Mouse (Mus musculus): Measurements from ENCODE around the gene Lgr5. TPM values are rescaled to one million over a fixed set of nuclear protein-coding genes. Genes with fewer than 3 reads are reported as not detected.

Gene Lgr5
- polyA plus RNA-seq (2015; fragmentation: Nextera tagmentation; extraction: Ambion mirVana): 0.63 and 0.71 TPM in 2 replicates

DNA sequence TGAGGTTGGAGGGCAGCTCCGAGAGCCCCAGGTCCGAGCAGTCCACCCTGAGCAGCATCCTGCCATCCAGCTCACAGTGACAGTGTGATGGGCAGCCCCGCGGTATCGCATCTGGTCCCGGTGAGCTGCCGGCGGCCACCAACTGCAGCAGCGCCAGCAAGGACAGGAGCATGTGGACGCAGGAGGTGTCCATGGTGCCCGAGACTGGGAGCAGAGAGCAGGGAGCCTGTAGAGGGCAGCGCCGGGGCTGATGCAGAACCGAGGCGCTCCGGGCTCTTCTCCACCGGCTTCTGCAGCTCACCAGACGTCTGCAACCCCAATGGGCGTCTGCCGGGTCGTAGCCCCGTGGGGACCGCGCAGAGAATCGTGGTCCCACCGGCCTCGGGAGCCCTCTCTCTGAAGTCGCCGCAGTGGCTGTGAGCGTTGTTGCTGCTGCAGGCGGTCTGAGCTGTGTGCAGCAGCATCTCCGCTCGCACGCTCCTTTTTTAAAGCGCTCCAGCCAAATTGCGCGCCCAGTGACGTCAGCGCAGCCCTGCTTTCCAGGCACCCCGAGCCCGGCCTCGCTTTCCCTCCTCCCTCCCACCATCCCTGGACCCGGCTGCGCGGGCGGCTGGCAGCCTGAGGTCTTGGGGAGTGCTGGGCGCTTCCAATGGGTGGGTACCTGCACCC, at the start of gene Lgr5:
Gene Lgr5 (minus strand): TSS at position 480 of the 669 bp plus-strand sequence.
- Histone ChIP-seq H3K9ac (ENCODE audit: low read depth, low read length) (no peak within 1 kb of the TSS), H3K36me3 (ENCODE audit: control insufficient read depth, insufficient read depth) (no peaks in the 10 kb centered on the region), H3K27ac (ENCODE audit: low read length) (no peak within 1 kb of the TSS), H3K4me2 (ENCODE audit: low read depth, low read length) (peak within 1 kb of the TSS; percentile 64), H3K27me3 (ENCODE audit: control insufficient read depth, insufficient read depth, low read depth, low read length) (peaks cover 35% of the 10 kb centered on the region), H3K4me1 (ENCODE audit: control insufficient read depth, low read depth, low read length) (peaks cover 2% of the 10 kb centered on the region; the same call in 1 of the 2 replicates), H3K9me3 (replicated peaks; ENCODE audit: control insufficient read depth, low read length) (no peaks in the 10 kb centered on the region), H3K4me3 (ENCODE audit: low read depth, low read length) (peak within 1 kb of the TSS; percentile 49)
- ATAC-seq (ENCODE audit: low read depth): peak; percentile 70
- WGBS (ENCODE audit: insufficient replicate concordance): 2% methylated on average over 45 of the region's 47 CpGs

DNA sequence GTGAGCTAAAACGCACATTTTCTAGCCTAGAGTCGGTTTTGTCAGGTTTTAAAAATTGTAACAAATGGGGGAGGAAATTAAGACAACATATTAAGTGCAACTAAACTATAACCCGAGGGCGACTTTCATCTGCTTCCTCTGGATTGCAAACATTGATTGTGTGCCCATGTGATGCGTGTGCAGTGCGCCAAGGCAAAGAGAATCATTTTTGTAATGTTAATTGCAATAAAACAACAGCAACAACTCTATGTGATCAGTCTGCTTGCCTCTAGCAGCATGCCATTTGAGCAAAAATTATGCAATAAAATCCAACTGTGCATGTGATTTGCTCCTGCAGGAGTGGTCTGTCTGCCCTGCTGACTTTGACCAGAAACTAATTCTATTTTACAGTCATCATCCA, 39.1 kb upstream of the Lgr5 start:
- Histone ChIP-seq H3K36me3 (ENCODE audit: control insufficient read depth, insufficient read depth) (no peaks in the 10 kb centered on the region), H3K4me3 (ENCODE audit: low read depth, low read length) (no peak overlapping the region), H3K9ac (ENCODE audit: low read depth, low read length) (no peak overlapping the region), H3K4me1 (ENCODE audit: control insufficient read depth, low read depth, low read length) (no peaks in the 10 kb centered on the region), H3K4me2 (ENCODE audit: low read depth, low read length) (no peak overlapping the region), H3K9me3 (replicated peaks; ENCODE audit: control insufficient read depth, low read length) (no peaks in the 10 kb centered on the region), H3K27ac (ENCODE audit: low read length) (no peak overlapping the region), H3K27me3 (ENCODE audit: control insufficient read depth, insufficient read depth, low read depth, low read length) (no peaks in the 10 kb centered on the region)
- ATAC-seq (ENCODE audit: low read depth): no peak
- WGBS (ENCODE audit: insufficient replicate concordance): 69% methylated on average over 6 of the region's 6 CpGs

DNA sequence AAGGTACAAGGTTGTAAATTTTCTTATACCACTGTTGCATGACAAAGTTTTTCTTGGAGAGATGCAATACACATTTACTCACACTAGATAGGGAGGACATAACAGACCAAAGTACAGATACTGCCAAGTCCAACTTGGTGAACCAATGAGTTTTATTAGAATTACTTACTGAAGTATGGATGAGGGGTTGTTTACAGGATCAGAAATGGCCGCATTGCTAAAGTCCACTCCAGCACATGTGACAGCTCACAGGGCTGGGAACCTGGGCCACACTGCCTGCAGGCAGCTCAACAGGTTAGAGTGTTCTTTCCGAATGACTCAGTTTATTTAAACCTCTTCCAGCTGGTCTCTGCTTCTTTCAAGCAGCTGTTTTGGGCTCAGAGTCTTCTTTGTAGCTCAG, 37.4 kb upstream of the Lgr5 start:
- Histone ChIP-seq H3K36me3 (ENCODE audit: control insufficient read depth, insufficient read depth) (no peaks in the 10 kb centered on the region), H3K27ac (ENCODE audit: low read length) (no peak overlapping the region), H3K27me3 (ENCODE audit: control insufficient read depth, insufficient read depth, low read depth, low read length) (no peaks in the 10 kb centered on the region), H3K9ac (ENCODE audit: low read depth, low read length) (no peak overlapping the region), H3K4me3 (ENCODE audit: low read depth, low read length) (no peak overlapping the region), H3K9me3 (replicated peaks; ENCODE audit: control insufficient read depth, low read length) (no peaks in the 10 kb centered on the region), H3K4me2 (ENCODE audit: low read depth, low read length) (no peak overlapping the region), H3K4me1 (ENCODE audit: control insufficient read depth, low read depth, low read length) (no peaks in the 10 kb centered on the region)
- no peak for ATAC-seq (ENCODE audit: low read depth)
- WGBS (ENCODE audit: insufficient replicate concordance): 51% methylated on average over 2 of the region's 2 CpGs

DNA sequence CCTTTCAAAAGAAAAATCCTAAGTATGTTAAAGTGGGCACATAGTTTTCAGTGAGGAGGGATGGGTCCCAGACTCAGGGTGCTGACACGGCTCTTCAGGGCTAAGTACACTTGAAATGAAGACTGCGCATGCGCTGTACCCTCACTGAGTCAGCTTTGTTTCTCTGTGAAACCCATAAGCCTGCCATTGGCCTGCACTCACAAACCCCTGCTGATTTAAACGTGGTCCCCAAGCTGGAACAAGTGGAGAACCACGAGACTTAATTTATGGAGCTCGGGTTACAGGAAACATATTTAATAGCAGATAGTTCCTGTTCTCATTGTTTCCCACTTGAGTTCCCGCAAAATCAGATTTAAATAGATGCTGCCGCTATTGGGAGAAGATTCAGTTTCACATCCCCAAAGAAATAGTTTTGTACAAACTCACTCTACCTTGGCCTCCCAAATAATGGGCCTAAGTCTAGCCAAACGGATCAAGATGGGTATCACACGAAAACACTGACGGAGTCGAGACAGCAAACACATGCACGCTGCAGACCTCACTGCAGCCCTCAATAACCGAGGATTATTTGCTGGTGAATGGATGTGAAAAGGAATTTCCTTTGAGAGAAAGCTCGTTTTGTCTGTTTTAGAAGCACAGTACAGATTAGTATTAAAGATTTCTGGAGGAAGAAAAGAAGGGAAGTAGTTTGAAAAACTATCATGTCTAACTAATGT, 36.5 kb upstream of the Lgr5 start:
- Histone ChIP-seq H3K9me3 (replicated peaks; ENCODE audit: control insufficient read depth, low read length) (no peaks in the 10 kb centered on the region), H3K27me3 (ENCODE audit: control insufficient read depth, insufficient read depth, low read depth, low read length) (no peaks in the 10 kb centered on the region), H3K4me3 (ENCODE audit: low read depth, low read length) (no peak overlapping the region), H3K4me2 (ENCODE audit: low read depth, low read length) (no peak overlapping the region), H3K4me1 (ENCODE audit: control insufficient read depth, low read depth, low read length) (no peaks in the 10 kb centered on the region), H3K9ac (ENCODE audit: low read depth, low read length) (no peak overlapping the region), H3K36me3 (ENCODE audit: control insufficient read depth, insufficient read depth) (no peaks in the 10 kb centered on the region), H3K27ac (ENCODE audit: low read length) (no peak overlapping the region)
- 44% methylated on average over 15 of the region's 15 CpGs for WGBS (ENCODE audit: insufficient replicate concordance)
- no peak for ATAC-seq (ENCODE audit: low read depth)

DNA sequence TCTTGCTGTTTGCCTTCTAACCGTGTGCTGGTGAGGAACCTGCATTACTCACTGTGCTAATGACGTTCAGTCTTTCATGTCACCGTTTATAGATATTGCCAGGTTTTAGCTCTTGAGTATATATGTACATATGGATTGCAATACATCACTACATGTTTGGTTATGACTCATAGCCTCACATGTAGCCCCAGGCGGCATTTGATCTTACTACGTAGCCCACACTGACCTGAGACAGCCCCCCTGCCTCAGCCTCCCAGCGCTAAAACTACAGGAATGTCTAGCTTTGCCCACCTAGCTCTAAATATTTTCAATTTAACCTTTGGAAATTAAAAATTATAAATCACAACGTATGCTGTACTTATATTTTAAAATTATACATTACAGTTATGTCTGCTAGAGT, 35.9 kb upstream of the Lgr5 start:
- no peak overlapping the region for H3K4me3 ChIP-seq (ENCODE audit: low read depth, low read length)
- no peak overlapping the region for H3K4me2 ChIP-seq (ENCODE audit: low read depth, low read length)
- no peak overlapping the region for H3K9ac ChIP-seq (ENCODE audit: low read depth, low read length)
- H3K27me3 ChIP-seq (ENCODE audit: control insufficient read depth, insufficient read depth, low read depth, low read length): no peaks in the 10 kb centered on the region
- H3K9me3 ChIP-seq (replicated peaks; ENCODE audit: control insufficient read depth, low read length): no peaks in the 10 kb centered on the region
- no peaks in the 10 kb centered on the region for H3K4me1 ChIP-seq (ENCODE audit: control insufficient read depth, low read depth, low read length)
- no peaks in the 10 kb centered on the region for H3K36me3 ChIP-seq (ENCODE audit: control insufficient read depth, insufficient read depth)
- WGBS (ENCODE audit: insufficient replicate concordance): 70% methylated on average over 7 of the region's 7 CpGs
- ATAC-seq (ENCODE audit: low read depth): no peak
- H3K27ac ChIP-seq (ENCODE audit: low read length): no peak overlapping the region

DNA sequence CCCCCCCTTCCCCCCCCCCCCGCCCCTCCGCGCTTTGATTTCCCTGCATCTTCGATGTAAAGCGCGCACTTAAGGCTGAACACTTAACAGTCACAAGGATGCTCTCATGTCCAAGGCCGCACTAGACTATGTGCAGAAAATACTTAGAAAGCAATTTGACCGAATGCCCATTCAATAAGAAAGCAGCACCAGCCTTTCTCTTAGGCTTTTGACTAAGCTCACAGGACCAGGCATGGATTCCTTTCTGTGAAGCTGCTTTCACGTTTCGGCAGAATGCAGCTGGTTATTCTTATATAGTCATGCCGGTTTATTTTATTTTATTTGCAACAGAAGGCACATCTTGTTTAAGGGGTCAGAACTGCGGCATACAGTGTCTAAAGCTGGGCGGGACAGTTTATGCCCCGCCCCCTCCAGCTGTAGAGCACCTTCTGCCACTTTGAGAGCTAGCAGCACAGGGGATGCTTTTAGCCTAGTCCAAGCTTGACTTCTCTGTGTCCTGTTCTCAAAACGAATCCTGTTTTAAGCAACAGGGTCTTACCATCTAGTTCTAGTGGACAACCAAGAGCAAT, 30.8 kb upstream of the Lgr5 start:
- WGBS (ENCODE audit: insufficient replicate concordance): 26% methylated on average over 15 of the region's 15 CpGs
- H3K9ac ChIP-seq (ENCODE audit: low read depth, low read length): no peak overlapping the region
- no peaks in the 10 kb centered on the region for H3K9me3 ChIP-seq (replicated peaks; ENCODE audit: control insufficient read depth, low read length)
- no peak overlapping the region for H3K27ac ChIP-seq (ENCODE audit: low read length)
- no peaks in the 10 kb centered on the region for H3K4me1 ChIP-seq (ENCODE audit: control insufficient read depth, low read depth, low read length)
- H3K36me3 ChIP-seq (ENCODE audit: control insufficient read depth, insufficient read depth): no peaks in the 10 kb centered on the region
- no peak for ATAC-seq (ENCODE audit: low read depth)
- no peak overlapping the region for H3K4me3 ChIP-seq (ENCODE audit: low read depth, low read length)
- H3K27me3 ChIP-seq (ENCODE audit: control insufficient read depth, insufficient read depth, low read depth, low read length): no peaks in the 10 kb centered on the region
- H3K4me2 ChIP-seq (ENCODE audit: low read depth, low read length): no peak overlapping the region

DNA sequence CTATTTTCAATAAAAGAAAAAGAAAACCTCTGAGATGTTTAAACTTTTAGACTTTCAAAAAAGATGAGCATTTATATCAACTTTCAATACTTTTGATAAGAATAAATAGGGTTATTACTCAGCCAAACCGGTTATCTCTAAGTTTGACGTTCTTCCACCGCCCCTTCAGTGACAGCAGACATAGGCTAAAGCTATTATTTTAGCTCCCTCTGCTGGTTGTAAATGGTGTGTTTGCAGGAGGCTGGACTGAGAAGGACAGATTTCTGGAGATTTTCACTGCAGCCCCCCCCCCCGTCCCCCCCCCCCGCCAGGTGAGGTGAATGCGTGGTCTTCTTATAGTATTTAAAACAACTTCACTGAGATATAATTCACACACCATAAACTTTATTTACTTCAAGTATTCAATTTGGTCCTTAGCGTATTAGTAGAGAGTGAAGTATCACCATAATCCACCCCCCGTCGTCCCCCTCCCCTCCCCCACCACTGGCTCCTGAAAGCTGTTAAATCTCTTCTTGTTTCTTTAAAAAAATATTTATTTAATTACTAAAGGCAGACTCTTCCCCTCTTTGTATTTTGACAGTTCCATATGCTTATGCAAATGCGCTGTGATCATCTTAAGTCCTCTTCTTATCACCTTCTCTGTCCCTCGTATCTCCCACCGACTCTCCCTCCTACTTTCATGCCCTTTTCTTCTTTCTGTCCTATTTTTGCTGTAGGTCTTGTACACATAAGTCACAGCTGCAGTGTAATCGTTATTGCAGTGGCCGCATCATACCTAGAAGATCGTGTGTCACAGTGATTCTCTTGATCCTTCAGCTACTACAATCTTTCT, 30.1 kb upstream of the Lgr5 start:
- Histone ChIP-seq H3K27ac (ENCODE audit: low read length) (no peak overlapping the region), H3K4me1 (ENCODE audit: control insufficient read depth, low read depth, low read length) (no peaks in the 10 kb centered on the region), H3K36me3 (ENCODE audit: control insufficient read depth, insufficient read depth) (no peaks in the 10 kb centered on the region), H3K9ac (ENCODE audit: low read depth, low read length) (no peak overlapping the region), H3K27me3 (ENCODE audit: control insufficient read depth, insufficient read depth, low read depth, low read length) (no peaks in the 10 kb centered on the region), H3K9me3 (replicated peaks; ENCODE audit: control insufficient read depth, low read length) (no peaks in the 10 kb centered on the region), H3K4me2 (ENCODE audit: low read depth, low read length) (no peak overlapping the region), H3K4me3 (ENCODE audit: low read depth, low read length) (no peak overlapping the region)
- no peak for ATAC-seq (ENCODE audit: low read depth)
- WGBS (ENCODE audit: insufficient replicate concordance): 10% methylated on average over 14 of the region's 15 CpGs

DNA sequence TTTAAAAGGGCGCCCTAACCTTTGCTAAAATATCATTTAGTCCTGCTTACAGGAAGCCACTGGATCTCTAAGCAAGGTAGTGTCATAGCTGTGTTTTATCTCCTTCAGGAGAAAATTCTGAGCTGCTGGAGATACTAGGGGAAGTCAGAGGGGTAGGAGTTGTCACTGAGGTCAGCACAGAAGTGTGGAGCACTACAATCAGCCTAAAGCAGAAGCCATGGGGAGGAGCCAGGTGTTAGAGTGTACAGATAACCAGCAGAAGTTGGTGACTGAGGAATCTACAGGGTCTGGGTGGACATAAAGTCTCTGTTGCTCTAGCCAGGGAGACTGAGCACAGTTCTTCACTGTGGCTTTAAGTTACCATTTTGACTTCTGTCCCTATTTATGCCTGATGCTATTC, 8.2 kb upstream of the Lgr5 start:
- Histone ChIP-seq H3K27me3 (ENCODE audit: control insufficient read depth, insufficient read depth, low read depth, low read length) (no peaks in the 10 kb centered on the region), H3K9me3 (replicated peaks; ENCODE audit: control insufficient read depth, low read length) (no peaks in the 10 kb centered on the region), H3K9ac (ENCODE audit: low read depth, low read length) (no peak overlapping the region), H3K4me1 (ENCODE audit: control insufficient read depth, low read depth, low read length) (no peaks in the 10 kb centered on the region), H3K27ac (ENCODE audit: low read length) (no peak overlapping the region), H3K4me3 (ENCODE audit: low read depth, low read length) (no peak overlapping the region), H3K4me2 (ENCODE audit: low read depth, low read length) (no peak overlapping the region), H3K36me3 (ENCODE audit: control insufficient read depth, insufficient read depth) (no peaks in the 10 kb centered on the region)
- ATAC-seq (ENCODE audit: low read depth): no peak
- 70% methylated on average over 1 of the region's 1 CpGs for WGBS (ENCODE audit: insufficient replicate concordance)
